Mouse (Mus musculus) kidney, adult 2 months (tissue): ENCODE data around the gene Ltb.

Experiments used
- CTCF ChIP-seq: fragments of 200-500 bp; conservative IDR thresholded peaks from 2 replicates; pipeline ENCODE4 v1.5.1; 2011; ENCODE audit warnings: low read depth, mild to moderate bottlenecking, control low read depth, low read length, moderate library complexity, mixed read lengths; ENCODE audit not compliant: insufficient read depth, insufficient read length
- POLR2A ChIP-seq: fragments of 200-500 bp; IDR thresholded peaks from one replicate; pipeline ENCODE4 v1.6.1; 2011; ENCODE audit warnings: low read depth, low read length, control low read depth

DNA sequence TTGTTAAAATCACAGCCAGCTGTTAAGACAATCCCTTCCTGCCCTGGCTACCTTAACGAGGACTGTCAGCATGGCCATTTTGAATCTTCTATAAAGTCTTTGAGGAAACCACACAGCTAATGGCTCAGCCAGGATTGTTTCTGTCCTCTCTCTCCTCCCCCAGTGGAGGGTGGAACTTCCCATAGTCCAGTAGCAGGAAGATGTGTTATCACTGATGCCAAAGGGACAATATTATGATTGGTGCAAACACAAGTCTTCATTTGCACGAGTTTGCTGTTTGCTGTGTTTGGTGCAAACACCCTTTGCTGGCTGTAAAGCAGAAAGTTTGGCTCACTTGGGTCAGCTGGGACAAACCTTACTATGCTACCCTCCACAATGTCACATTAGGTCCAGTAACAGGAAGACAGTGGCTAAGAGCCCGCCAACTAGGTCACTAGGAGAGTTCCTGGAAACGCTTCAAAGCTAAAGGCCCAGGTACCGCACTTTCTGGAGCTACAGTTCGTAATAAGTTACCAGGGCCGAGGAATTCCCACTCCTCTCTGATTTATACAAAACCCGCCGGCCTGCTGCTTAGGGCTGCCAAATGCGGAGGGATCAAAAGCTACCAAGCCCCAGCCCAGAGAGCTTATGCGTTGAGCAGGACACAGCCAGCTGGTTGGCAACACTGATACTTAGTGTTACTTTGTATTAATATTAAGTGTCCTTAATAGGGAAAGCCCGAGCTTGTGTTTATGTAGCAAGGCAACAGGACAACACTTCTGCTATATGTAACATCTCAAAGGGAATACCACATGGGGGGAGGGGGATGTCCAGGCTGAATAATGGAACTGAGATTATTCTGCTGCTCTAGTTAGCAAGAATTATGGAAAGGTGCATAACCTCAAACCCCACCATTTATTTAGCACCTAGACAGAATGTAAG is 46.4 kb downstream of the Ltb start:
- no peak for TF ChIP-seq CTCF
- peak; percentile 6 for TF ChIP-seq POLR2A
